Mouse (Mus musculus) heart, embryonic 10.5 days (tissue): ENCODE results near the gene Ppp1r9a. TPM values are rescaled to one million over a fixed set of nuclear protein-coding genes. Genes with fewer than 3 reads are reported as not detected.

ENCODE experiments used
- DNase-seq: peaks from one replicate; pipeline ENCODE4 v3.0.0-alpha.2; 2017; ENCODE audit warnings: low spot score
- H3K27ac ChIP-seq: fragments of 300-500 bp; sonication (generic); 2 replicates; pipeline ENCODE4 v1.5.1; 2016; ENCODE audit warnings: mild to moderate bottlenecking
- H3K27me3 ChIP-seq: fragments of 300-500 bp; sonication (generic); 2 replicates; pipeline ENCODE4 v1.6.1; 2016; ENCODE audit warnings: mild to moderate bottlenecking; ENCODE audit not compliant: poor library complexity, insufficient read depth, severe bottlenecking
- H3K36me3 ChIP-seq: fragments of 300-500 bp; sonication (generic); 2 replicates; pipeline ENCODE4 v1.6.1; 2016; ENCODE audit warnings: mild to moderate bottlenecking, moderate library complexity
- H3K4me1 ChIP-seq: fragments of 300-500 bp; sonication (generic); 2 replicates; pipeline ENCODE4 v1.6.1; 2016; ENCODE audit warnings: mild to moderate bottlenecking
- H3K4me3 ChIP-seq: fragments of 300-500 bp; sonication (generic); 2 replicates; pipeline ENCODE4 v1.5.1; 2016; ENCODE audit warnings: mild to moderate bottlenecking, moderate library complexity
- H3K9me3 ChIP-seq: fragments of 300-500 bp; sonication (generic); 2 replicates; pipeline ENCODE4 v1.6.1; 2016; ENCODE audit warnings: mild to moderate bottlenecking, moderate library complexity
- WGBS: fragments of 180-500 bp; shearing (Covaris S2); methylation state at CpG from one replicate; pipeline ENCODE4 v1.1.7; 2016; 5-methylcytosine and 5-hydroxymethylcytosine counted together
- polyA plus RNA-seq: library from polyadenylated mRNA; unstranded; fragments of >200 nt; fragmentation: Nextera tagmentation; extraction: Ambion mirVana; gene quantifications from 2 replicates; pipeline ENCODE4 v1.2.1, GENCODE M21; 2016

The Ppp1r9a gene
- polyA plus RNA-seq, 1 experiment from 2014 or later, result 21.4 TPM

DNA sequence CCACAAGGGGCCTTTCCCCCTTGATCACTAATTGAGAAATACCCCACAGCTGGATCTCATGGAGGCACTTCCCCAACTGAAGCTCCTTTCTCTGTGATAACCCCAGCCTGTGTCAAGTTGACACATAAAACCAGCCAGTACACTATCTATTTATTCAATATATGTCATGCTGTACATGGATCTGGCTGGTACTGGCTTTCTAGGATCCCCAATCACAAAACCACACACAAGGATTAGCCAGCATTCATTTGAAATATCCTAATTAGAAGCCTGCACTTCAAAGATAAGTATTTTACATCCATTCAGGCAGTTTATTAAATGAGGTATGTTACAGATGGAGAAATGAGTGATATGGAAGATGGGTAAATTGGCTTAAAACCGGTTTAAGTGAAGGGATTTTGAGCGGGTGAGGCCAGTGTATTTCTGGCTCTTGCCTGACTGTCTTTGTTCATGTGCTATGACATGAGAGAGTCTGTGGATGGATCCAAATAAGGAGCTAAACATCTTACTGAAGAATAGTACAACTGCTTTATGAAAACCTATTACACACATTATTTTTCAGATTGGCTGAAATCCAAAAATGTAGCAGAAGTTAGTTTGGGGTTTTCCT, 135.5 kb downstream of the Ppp1r9a start:
- 87% methylated on average over 2 of the region's 2 CpGs for WGBS
- no peak for DNase-seq
- no peaks in the 10 kb centered on the region for H3K9me3 ChIP-seq
- H3K4me1 ChIP-seq, result peaks cover 14% of the 10 kb centered on the region
- no peaks in the 10 kb centered on the region for H3K27me3 ChIP-seq
- no peaks in the 10 kb centered on the region for H3K36me3 ChIP-seq
- H3K4me3 ChIP-seq, result no peak overlapping the region
- no peak overlapping the region for H3K27ac ChIP-seq

DNA sequence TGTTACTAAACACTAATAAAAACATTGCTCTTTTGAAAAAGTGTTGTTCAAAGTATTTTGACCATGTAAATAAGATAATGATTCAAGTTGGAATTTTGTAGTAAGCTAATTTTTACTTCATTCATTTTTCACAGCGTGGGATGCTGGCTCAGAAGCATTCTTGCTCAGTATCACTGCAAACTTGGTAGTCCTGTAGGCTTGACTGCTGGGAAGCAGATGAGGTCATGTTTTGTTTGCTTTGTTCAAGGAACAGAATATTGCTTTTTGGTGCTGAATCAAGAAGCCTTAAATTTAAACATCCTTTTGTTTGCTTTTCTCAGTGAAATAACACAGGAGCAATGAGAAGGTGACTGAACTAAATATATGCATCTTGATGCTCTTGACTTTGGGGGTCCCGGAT, 136.6 kb downstream of the Ppp1r9a start:
- H3K27me3 ChIP-seq, result no peaks in the 10 kb centered on the region
- no peak overlapping the region for H3K4me3 ChIP-seq
- no peaks in the 10 kb centered on the region for H3K9me3 ChIP-seq
- peaks cover 14% of the 10 kb centered on the region for H3K4me1 ChIP-seq
- H3K27ac ChIP-seq, result no peak overlapping the region
- DNase-seq, result no peak
- H3K36me3 ChIP-seq, result no peaks in the 10 kb centered on the region
- WGBS, result 52% methylated on average over 2 of the region's 2 CpGs

DNA sequence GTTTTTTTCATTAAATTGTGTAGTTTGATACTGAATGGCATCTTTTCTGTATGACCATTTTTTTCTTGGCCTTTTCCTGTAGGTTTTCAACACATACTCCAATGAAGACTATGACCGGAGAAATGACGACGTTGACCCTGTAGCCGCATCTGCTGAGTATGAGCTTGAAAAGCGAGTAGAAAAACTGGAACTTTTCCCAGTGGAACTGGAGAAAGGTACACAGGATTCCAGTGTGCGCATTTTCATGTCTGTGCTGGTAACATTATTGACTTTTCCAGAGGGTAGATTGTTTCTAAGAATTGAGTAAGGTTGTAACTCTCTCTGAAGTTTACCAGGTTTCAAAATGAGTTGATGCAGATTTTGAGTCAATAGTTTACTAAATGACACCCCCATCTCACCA, 143.1 kb downstream of the Ppp1r9a start:
- WGBS, result 93% methylated on average over 6 of the region's 6 CpGs
- 0 out of 2 replicates have a peak, but pooled peaks cover 8% of the 10 kb centered on the region for H3K36me3 ChIP-seq
- H3K27ac ChIP-seq, result no peak overlapping the region
- no peaks in the 10 kb centered on the region; the same call in 1 of the 2 replicates for H3K4me1 ChIP-seq
- no peaks in the 10 kb centered on the region for H3K9me3 ChIP-seq
- H3K27me3 ChIP-seq, result no peaks in the 10 kb centered on the region
- no peak overlapping the region for H3K4me3 ChIP-seq
- DNase-seq, result no peak

DNA sequence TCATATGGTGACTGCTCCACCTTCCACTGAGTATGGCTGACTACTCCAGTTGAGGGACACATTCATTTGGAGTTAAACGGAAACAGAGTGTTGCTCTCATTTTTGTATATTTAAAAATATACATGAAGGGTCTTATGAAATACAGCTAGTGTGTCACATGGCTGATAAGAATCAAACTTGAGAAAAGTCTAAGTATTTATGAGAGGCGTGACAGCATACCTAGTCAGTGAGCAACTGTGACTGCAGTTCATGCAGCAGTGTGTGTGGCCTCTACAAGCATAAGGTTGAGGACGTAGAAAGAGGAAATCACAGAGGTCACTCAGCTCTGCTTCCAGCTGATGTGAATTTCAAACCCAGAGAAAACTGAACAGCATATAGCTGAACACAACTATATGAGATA, 145.3 kb downstream of the Ppp1r9a start:
- H3K27ac ChIP-seq, result no peak overlapping the region
- H3K36me3 ChIP-seq, result 0 out of 2 replicates have a peak, but pooled peaks cover 8% of the 10 kb centered on the region
- no peaks in the 10 kb centered on the region for H3K27me3 ChIP-seq
- H3K4me3 ChIP-seq, result no peak overlapping the region
- WGBS, result 82% methylated on average over 3 of the region's 3 CpGs
- no peaks in the 10 kb centered on the region for H3K9me3 ChIP-seq
- no peaks in the 10 kb centered on the region; the same call in 1 of the 2 replicates for H3K4me1 ChIP-seq
- DNase-seq, result no peak

DNA sequence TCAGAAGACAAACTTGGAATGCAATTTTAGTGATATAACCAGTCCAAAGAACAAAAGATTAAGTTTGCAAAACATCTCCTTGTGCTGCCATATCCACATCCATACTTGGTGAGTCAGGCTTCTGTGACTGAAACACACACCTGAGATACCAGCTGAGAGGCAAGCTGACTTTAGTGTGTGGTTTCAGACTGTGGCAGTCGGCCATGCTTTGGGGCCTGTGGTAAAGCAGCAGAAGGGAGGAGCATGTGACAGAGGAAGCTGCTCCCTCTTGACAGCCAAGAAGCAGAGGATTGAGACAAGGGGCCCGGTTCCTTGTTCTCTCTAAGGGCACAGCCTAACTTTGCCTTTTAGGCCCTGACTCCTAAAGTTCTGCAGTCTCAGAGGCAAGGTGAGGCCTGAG, 149.6 kb downstream of the Ppp1r9a start:
- H3K9me3 ChIP-seq, result no peaks in the 10 kb centered on the region
- H3K4me3 ChIP-seq, result no peak overlapping the region
- no peak overlapping the region; the same call in 1 of the 2 replicates for H3K27ac ChIP-seq
- DNase-seq, result no peak
- WGBS, result 71% methylated on average over 2 of the region's 2 CpGs
- H3K36me3 ChIP-seq, result 0 out of 2 replicates have a peak, but pooled peaks cover 3% of the 10 kb centered on the region
- H3K4me1 ChIP-seq, result no peaks in the 10 kb centered on the region
- H3K27me3 ChIP-seq, result no peaks in the 10 kb centered on the region

DNA sequence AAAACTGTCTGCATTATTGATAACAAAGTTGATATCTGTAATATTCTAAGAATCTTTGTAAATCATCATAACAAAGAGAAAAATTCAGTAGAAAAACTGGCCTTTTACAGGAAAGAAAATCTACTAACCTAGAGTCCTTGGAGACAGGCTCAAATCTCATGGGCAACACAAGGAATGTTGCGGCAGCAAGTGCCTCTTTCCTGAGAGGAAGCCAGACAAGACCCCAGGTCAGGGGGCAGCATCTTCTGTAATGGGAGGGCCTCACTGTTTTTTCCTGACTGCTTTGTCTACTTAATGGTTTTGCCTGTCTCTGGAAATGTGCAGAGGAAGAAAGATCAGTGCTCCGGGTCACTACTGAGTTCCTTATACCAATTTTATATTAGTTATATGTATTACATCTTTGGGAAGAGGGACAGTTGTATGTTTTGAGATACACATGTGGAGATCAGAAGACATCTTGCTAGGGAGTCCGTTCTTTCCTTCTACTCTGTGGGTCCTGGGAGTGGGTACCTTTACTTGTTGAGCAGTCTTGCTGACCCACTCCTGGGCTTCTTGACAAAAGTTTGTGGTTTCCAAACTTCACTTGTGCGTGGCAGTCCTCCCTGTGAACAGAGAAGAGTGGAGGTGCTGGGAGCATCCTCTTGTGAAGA, 151.9 kb downstream of the Ppp1r9a start:
- no peak overlapping the region for H3K4me3 ChIP-seq
- no peaks in the 10 kb centered on the region for H3K27me3 ChIP-seq
- H3K9me3 ChIP-seq, result no peaks in the 10 kb centered on the region
- 67% methylated on average over 4 of the region's 4 CpGs for WGBS
- no peaks in the 10 kb centered on the region for H3K36me3 ChIP-seq
- no peak for DNase-seq
- H3K27ac ChIP-seq, result peak overlapping the region; percentile 19; the same call in 1 of the 2 replicates
- peaks cover 7% of the 10 kb centered on the region for H3K4me1 ChIP-seq

DNA sequence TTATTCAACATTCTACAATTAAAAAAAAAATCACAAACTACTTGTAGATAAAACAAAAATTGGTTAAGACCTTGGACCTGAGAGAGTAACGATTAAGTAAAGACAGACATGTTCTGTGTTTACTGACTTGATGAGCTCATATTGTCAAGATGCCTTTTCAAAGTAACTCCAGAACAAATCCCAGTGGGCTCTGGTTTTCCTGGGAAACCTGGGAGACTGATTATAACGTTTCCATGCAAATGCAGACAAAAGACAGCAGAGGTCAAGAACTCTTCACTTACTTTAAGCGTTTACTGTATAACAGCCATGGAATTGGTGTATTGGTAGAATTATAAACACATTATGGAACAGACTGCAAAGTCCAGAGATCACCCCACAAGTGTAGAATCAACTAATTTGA, 172.0 kb downstream of the Ppp1r9a start:
- no peaks in the 10 kb centered on the region; the same call in 1 of the 2 replicates for H3K4me1 ChIP-seq
- no peak for DNase-seq
- no peaks in the 10 kb centered on the region for H3K9me3 ChIP-seq
- H3K4me3 ChIP-seq, result no peak overlapping the region
- WGBS, result 77% methylated on average over 3 of the region's 3 CpGs
- H3K27ac ChIP-seq, result no peak overlapping the region
- peaks cover 12% of the 10 kb centered on the region; the same call in 1 of the 2 replicates for H3K36me3 ChIP-seq
- H3K27me3 ChIP-seq, result no peaks in the 10 kb centered on the region

DNA sequence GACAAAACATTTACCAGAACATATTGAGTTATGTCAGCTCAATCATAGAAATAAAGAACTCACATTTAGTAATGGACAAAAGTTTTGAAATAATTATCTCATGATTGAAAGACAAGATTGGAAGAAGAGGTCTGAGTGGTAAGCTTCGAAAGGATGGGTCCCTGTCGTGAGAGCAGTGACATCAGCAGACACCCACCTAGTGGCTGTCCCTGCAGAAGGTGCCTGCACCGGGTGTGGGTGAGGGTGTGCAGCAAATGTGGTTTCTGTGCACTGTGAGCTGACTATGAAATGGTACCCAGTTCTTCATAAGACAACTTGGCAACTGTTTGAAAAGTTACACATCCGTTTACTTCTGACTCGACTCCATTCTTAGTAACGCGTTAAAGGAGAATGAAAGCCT, 173.0 kb downstream of the Ppp1r9a start:
- WGBS, result 89% methylated on average over 7 of the region's 7 CpGs
- no peak for DNase-seq

DNA sequence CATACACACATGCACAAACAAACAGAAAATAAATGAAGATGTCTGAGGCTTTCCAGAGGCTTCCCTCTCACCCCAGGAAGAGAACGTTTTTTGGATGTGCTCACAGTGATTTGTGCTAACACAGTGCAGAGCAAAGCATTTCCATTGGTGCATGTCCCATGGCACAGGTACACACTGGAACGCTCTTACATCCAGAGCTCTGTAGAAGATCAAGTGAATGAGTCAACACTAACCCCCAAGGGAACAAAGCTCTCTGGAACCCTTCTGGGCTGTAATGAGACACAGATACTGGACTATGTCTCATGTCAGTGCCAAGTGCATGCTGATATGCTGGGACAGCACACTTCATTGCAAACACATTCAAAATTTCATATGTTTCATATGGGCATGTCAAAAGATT, 175.3 kb downstream of the Ppp1r9a start:
- no peak overlapping the region for H3K27ac ChIP-seq
- peaks cover 5% of the 10 kb centered on the region for H3K4me1 ChIP-seq
- 64% methylated on average over 2 of the region's 2 CpGs for WGBS
- H3K9me3 ChIP-seq, result no peaks in the 10 kb centered on the region
- H3K36me3 ChIP-seq, result peaks cover 12% of the 10 kb centered on the region; the same call in 1 of the 2 replicates
- H3K27me3 ChIP-seq, result no peaks in the 10 kb centered on the region
- DNase-seq, result no peak
- no peak overlapping the region for H3K4me3 ChIP-seq

More for the DNA sequence above, 173.0 kb downstream of the Ppp1r9a start:
- H3K4me3 ChIP-seq, result no peak overlapping the region
- H3K27ac ChIP-seq, result no peak overlapping the region
- no peaks in the 10 kb centered on the region for H3K27me3 ChIP-seq
- H3K4me1 ChIP-seq, result peaks cover 5% of the 10 kb centered on the region
- H3K9me3 ChIP-seq, result no peaks in the 10 kb centered on the region
- peaks cover 12% of the 10 kb centered on the region; the same call in 1 of the 2 replicates for H3K36me3 ChIP-seq

DNA sequence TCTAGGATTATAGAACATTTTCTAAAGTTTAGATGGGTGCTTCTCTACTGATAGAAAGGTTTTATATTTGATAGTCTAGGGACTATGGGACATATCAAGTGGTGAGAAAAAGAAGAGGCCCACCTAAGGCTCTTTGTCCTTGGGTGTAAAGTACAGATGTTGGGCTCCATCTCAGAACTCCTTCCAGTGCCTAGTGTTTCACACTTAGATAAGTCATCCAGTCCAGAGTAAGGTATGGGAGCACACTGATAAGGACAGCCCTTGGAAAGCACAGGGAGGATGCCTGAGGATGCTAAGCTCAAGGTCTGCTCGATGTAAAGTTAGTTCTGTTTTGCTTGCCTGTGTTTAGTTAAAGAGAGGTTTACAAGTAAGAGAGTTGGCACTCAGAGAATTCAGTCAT, 176.4 kb downstream of the Ppp1r9a start:
- DNase-seq, result no peak
- no peaks in the 10 kb centered on the region for H3K27me3 ChIP-seq
- peaks cover 10% of the 10 kb centered on the region; the same call in 1 of the 2 replicates for H3K36me3 ChIP-seq
- no peaks in the 10 kb centered on the region for H3K9me3 ChIP-seq
- H3K4me3 ChIP-seq, result no peak overlapping the region
- H3K27ac ChIP-seq, result no peak overlapping the region
- WGBS, result 80% methylated on average over 1 of the region's 1 CpGs
- peaks cover 5% of the 10 kb centered on the region for H3K4me1 ChIP-seq

DNA sequence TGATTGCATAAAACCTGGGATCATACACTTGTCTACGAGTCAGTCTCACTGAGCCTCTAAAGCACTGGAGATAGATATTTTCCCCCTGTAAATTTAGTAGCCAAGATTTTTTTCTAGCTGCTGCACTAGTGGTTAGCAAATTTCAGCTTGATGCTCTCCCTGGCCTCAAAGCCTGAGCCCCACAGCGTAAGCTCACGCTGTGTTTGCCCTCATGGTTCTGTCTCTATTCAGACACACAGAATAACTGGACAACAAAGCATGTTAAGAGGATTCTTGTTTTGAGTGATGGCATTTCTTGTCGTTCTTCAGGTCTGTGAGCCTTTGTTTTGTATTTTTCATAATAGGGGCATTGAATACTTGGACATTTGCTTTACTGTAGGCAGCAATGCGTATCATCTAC, 177.4 kb downstream of the Ppp1r9a start:
- DNase-seq, result no peak
- Histone ChIP-seq H3K27me3 (no peaks in the 10 kb centered on the region), H3K27ac (peak overlapping the region; percentile 53), H3K4me1 (peaks cover 5% of the 10 kb centered on the region), H3K9me3 (no peaks in the 10 kb centered on the region), H3K4me3 (no peak overlapping the region), H3K36me3 (0 out of 2 replicates have a peak, but pooled peaks cover 7% of the 10 kb centered on the region)
- 88% methylated on average over 5 of the region's 5 CpGs for WGBS

DNA sequence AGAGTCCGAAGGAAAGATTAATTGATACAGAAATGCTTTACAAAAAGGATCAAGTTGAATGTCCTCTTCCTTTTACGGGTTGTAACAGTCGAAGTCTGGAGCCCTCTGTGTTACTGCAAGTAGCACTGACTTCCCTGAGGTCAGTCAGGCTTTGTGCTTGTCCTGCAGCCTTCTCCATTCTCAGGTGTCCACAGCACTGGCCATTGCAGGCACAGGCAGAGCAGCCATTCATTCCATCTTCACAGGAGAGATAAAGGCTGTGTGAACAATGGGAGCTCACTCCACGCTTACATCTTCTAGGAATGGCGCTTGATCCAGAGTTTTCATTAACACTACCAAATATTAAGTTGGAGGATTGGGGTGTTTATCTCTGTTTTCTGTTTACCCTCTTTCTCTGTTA, 177.8 kb downstream of the Ppp1r9a start:
- Histone ChIP-seq H3K27me3 (no peaks in the 10 kb centered on the region), H3K36me3 (0 out of 2 replicates have a peak, but pooled peaks cover 7% of the 10 kb centered on the region), H3K9me3 (no peaks in the 10 kb centered on the region), H3K4me3 (no peak overlapping the region), H3K27ac (peak overlapping the region; percentile 53; the same call in 1 of the 2 replicates), H3K4me1 (peaks cover 5% of the 10 kb centered on the region)
- no peak for DNase-seq
- 80% methylated on average over 5 of the region's 5 CpGs for WGBS

DNA sequence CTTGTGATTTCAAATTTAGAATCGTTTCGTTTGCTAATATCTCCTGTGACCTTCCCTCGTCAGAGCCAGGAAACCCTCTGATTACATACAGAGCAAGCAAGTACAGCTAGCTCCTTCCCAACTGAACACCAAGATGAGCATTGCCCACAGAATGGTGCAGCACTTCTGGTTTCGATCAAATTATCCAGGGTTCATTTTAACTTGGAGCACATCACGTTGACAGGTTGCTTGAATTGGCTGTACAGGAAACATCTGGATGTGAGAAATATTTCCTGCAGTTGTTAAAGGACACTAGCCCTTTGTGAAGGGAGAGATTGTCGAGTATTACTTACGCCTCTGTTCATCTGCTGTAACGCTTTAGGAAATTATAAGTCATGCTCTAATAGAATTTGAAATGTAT, 178.4 kb downstream of the Ppp1r9a start:
- WGBS, result 51% methylated on average over 8 of the region's 8 CpGs
- Histone ChIP-seq H3K36me3 (0 out of 2 replicates have a peak, but pooled peaks cover 7% of the 10 kb centered on the region), H3K9me3 (no peaks in the 10 kb centered on the region), H3K4me3 (no peak overlapping the region), H3K27ac (no peak overlapping the region), H3K4me1 (peaks cover 5% of the 10 kb centered on the region), H3K27me3 (no peaks in the 10 kb centered on the region)
- DNase-seq, result no peak
